Mouse (Mus musculus): ENCODE results near the gene Vmn1r58.
"Not testable (repeated sequence)": the region's sequence is repeated elsewhere in the genome, so short reads cannot be mapped to it uniquely, and the experiment has no call there.

The Vmn1r58 gene

DNA sequence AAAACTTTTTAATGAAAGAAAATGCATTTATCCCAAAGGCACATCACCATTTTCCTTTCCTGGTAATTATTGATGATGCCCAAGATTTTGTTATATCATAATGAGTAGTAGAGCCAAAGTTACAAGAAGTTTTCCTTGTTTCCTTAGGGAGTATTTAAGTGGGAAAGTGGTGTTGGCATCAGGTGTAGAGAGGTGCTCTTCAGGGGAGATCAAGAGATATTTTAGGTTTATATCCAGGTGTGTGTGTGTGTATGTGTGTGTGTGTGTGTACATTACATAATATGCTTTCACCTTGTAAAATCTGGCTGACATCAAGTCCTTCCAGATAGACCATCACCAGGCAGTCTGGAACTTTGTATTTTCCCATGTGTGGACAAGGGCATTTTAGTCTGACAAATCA is at the start of gene Vmn1r58:
Vmn1r58 (minus strand) TSS at position 101 of the 400 bp plus-strand sequence.
- not testable (repeated sequence) for DNase-seq (ENCODE audit: low spot score)

DNA sequence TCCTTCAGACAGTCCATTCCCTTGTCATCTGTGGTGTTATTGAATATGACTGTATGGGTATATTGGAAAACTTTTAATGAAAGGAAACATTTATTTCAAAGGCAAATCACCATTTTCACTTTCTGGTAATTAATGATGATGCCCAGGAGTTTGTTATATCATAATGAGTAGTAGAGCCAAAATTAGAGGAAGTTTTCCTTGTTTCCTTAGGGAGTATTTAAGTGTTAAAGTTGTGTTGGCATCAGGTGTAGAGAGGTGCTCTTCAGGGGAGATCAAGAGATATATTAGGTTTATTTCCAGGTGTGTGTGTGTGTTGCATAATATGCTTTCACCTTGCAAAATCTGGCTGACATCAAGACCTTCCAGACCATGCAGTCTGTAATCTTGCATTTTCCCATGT is 43.5 kb upstream of the Vmn1r58 start, which contains the start of gene Vmn1r59:
Vmn1r59 (minus strand) TSS at position 101 of the 400 bp plus-strand sequence.
- DNase-seq (ENCODE audit: low spot score) = no peak

DNA sequence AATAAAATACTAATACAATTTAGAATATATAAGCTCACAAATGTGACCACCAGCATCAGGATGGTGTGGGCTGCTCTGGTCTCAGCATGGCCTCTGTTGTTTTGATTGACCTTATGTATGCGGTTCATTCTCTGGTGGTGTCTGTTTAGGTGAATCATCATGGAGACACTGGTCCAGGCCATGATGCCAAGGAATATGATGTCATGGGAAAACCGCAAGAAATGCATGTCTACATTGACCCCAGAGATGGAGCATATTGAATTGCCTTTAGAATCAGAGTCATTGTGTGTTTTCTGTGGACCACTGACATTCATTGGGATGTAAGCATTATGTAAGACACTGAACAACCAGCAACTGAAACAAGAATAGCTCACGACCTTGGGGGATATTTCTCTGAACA is 40.8 kb upstream of the Vmn1r58 start:
- DNase-seq (ENCODE audit: low spot score) = not testable (repeated sequence)

DNA sequence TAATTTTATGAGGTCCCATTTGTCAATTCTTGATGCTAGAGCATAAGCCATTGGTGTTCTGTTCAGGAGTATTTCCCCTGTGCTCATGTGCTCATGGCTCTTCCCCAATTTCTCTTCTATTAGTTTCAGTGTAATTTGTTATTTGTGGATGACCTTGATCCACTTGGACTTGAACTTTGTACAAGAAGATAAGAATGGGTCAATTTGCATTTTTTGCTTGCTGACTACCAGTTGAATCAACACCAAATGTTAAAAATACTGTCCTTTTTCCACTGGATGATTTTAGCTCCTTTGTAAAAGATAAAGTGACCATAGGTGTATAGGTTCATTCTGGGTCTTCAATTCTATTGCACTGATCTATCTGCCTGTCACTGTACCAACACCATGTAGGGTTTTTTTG is 35.4 kb upstream of the Vmn1r58 start:
- DNase-seq (ENCODE audit: low spot score) = no peak

DNA sequence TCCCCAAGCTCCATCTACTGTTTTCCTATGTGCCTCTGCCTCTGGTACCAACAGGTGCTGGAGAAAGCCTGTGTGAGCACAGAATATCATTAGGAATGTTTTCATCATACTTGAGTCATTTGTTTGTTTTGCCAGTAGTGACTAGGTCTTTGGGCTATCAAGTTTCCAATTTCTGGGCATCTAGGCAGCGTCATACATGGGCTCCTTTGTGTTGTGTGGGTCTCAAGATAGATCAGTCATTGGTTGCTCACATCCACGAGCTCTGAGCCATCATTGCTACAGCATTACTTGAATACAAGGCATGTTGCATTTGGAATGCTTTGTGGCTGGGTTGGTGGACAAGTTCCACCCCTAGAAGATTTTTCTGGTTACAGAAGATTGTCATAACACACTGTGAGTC is 7.0 kb downstream of the Vmn1r58 start:
- DNase-seq (ENCODE audit: low spot score) = no peak

DNA sequence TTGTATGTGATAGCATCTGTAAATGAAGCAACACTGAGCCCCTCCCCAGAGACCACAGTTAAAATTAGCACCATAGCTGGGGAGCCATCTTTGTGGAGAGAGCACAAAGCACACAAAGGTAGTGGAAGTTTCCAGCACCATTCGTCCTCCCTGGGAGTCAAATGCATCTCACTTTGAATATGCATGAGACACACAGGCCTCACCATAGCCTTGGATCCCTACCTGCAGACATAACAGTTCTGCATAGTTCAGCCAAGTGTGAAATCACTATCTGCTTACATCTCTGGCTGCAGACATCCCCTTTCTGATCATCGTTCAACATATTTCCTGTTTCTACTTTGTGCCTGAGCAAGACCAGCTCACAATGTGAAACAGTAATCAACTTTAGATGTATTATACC is 46.5 kb downstream of the Vmn1r58 start:
- DNase-seq (ENCODE audit: low spot score) = no peak

DNA sequence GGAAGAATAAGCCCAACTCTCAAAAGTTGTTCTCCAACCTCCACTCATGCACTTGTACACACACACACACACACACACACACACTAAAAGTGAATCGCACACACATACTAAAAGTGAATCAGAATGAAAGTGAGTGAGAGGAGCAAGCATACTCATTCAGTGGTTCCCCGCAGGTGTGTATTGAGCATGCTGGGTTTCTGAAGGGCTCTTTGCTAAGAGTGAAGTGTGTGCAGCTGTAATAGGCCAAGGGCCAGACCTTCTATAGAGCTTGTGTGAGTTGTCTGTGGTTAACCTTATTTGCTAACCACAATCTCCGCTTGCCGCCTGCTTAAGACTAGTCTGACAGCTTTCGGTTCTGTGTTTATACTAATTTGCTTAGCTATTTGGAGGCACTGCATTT is 49.6 kb downstream of the Vmn1r58 start:
- no peak for DNase-seq (ENCODE audit: low spot score)

Data from ovary, adult 18-20 months (tissue).